Mouse (Mus musculus) cerebellum, adult 2 months (tissue): ENCODE data around the gene Ahcyl2. TPM values are rescaled to one million over a fixed set of nuclear protein-coding genes. Genes with fewer than 3 reads are reported as not detected.

Source experiments
- DNase-seq, 2 experiments: peaks; one replicate each; pipeline ENCODE4 v3.0.0; 2021
- H3K27ac ChIP-seq: fragments of 200-500 bp; 2 replicates; pipeline ENCODE4 v1.5.1; 2012; ENCODE audit warnings: low read length, control low read depth, inconsistent platforms; ENCODE audit not compliant: insufficient read depth
- H3K27me3 ChIP-seq: fragments of 200-500 bp; 2 replicates; pipeline ENCODE4 v1.6.1; 2012; ENCODE audit warnings: inconsistent platforms, mild to moderate bottlenecking, low read length, moderate library complexity; ENCODE audit not compliant: control insufficient read depth, insufficient read depth
- H3K4me1 ChIP-seq: fragments of 200-500 bp; 2 replicates; pipeline ENCODE4 v1.6.1; 2011; ENCODE audit warnings: low read length; ENCODE audit not compliant: control insufficient read depth, insufficient read depth
- H3K4me3 ChIP-seq: fragments of 200-500 bp; replicated peaks from 2 replicates; pipeline ENCODE3; 2011; ENCODE audit warnings: mild to moderate bottlenecking, low read depth, low read length, control low read depth; ENCODE audit not compliant: insufficient read depth
- CTCF ChIP-seq: fragments of 200-500 bp; IDR thresholded peaks from 2 replicates; pipeline ENCODE4 v1.5.1; 2011; ENCODE audit warnings: low read depth, mild to moderate bottlenecking, control low read depth, low read length, moderate library complexity, borderline replicate concordance; ENCODE audit not compliant: insufficient read depth
- POLR2A ChIP-seq: fragments of 200-500 bp; IDR thresholded peaks from 2 replicates; pipeline ENCODE4 v1.6.1; 2011; ENCODE audit warnings: low read length, control low read depth, borderline replicate concordance; ENCODE audit not compliant: insufficient read depth
- WGBS: fragments of 180-500 bp; shearing (Covaris S2); methylation state at CpG from one replicate; pipeline ENCODE4 v1.1.7; 2018; 5-methylcytosine and 5-hydroxymethylcytosine counted together
- polyA plus RNA-seq: library from polyadenylated mRNA; depleted of rRNA; stranded (reverse); fragments of >200 nt; gene quantifications from 2 replicates; pipeline ENCODE4 v1.2.3, GENCODE M21; 2012

The Ahcyl2 gene
- polyA plus RNA-seq, 1 experiment: 123 TPM

GRCm38 (mm10) chr6:29774161-29774560, 6.3 kb downstream of the Ahcyl2 start:
- Histone ChIP-seq H3K27ac (no peak overlapping the region), H3K27me3 (no peaks in the 10 kb centered on the region), H3K4me1 (peaks cover 8% of the 10 kb centered on the region), H3K4me3 (no peak overlapping the region)
- WGBS: 83% methylated on average over 1 of the region's 1 CpGs
- TF ChIP-seq POLR2A (no peak), CTCF (no peak)
- DNase-seq: no peak

GRCm38 (mm10) chr6:29775609-29776008, 7.8 kb downstream of the Ahcyl2 start:
- Histone ChIP-seq H3K27me3 (no peaks in the 10 kb centered on the region), H3K27ac (no peak overlapping the region), H3K4me3 (no peak overlapping the region), H3K4me1 (peaks cover 5% of the 10 kb centered on the region)
- DNase-seq: peak in 1 of 2 experiments; percentile 50
- TF ChIP-seq CTCF (no peak), POLR2A (no peak)
- 54% methylated on average over 1 of the region's 1 CpGs for WGBS

DNA sequence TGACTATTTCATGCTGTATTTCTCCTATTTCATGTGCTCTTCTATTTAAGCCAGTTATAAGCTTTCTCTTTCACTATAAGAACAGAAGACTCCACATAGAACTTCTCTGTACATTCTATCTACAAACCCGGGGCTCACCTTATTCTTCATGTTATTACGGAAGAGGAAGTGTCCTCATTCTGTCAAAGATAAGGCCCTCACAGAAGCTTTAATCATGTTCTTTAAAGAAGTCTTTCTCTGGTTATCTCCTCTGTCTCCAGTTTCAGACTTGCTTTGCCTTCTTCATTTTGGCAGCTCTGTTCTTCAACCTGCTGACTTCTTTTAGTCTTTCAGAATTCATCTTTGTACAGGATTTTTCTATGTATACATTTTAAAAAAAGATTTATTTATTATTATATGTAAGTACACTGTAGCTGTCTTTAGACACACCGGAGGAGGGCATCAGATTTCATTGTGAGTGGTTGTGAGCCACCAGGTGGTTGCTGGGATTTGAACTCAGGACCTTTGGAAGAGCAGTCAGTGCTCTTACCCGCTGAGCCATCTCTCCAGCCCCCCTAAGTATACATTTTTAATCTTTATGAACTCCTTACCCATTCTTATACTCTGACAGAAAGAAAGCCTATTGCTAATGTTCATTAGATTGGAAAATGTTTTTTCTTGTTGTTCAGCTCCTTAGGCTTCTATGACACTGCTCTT, 8.9 kb downstream of the Ahcyl2 start:
- 87% methylated on average over 4 of the region's 4 CpGs for WGBS
- Histone ChIP-seq H3K4me3 (no peak overlapping the region), H3K27ac (no peak overlapping the region), H3K4me1 (peaks cover 5% of the 10 kb centered on the region), H3K27me3 (no peaks in the 10 kb centered on the region)
- no peak for TF ChIP-seq CTCF
- no peak for TF ChIP-seq POLR2A
- no peak for DNase-seq

DNA sequence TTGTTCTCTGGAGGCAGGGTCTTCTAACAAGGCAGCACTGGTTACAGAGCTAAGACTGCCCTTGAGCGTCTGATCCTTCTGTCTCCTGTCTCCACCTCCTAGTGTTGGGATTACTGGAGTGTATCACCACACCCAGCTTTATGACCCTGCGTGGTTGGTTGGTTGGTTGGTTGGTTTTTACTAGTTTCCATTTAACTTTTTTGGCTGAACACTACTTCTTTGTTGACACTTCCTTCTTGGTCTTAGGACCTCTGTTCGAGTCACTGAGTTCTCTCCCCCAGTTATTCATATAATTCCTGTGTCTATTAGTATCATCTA, 9.4 kb downstream of the Ahcyl2 start:
- TF ChIP-seq CTCF (no peak), POLR2A (no peak)
- H3K27ac ChIP-seq: no peak overlapping the region
- DNase-seq: no peak
- peaks cover 5% of the 10 kb centered on the region for H3K4me1 ChIP-seq
- no peak overlapping the region for H3K4me3 ChIP-seq
- 81% methylated on average over 3 of the region's 3 CpGs for WGBS
- no peaks in the 10 kb centered on the region for H3K27me3 ChIP-seq

- H3K4me3 ChIP-seq: no peak overlapping the region
- H3K27me3 ChIP-seq: no peaks in the 10 kb centered on the region
- no peak for TF ChIP-seq POLR2A
- no peak for TF ChIP-seq CTCF
- no peak for DNase-seq
- H3K4me1 ChIP-seq: peaks cover 5% of the 10 kb centered on the region
- H3K27ac ChIP-seq: no peak overlapping the region
These were observed 12.3 kb downstream of the Ahcyl2 start for GRCm38 (mm10) chr6:29780082-29780481.

GRCm38 (mm10) chr6:29780571-29780970, 12.8 kb downstream of the Ahcyl2 start:
- H3K4me1 ChIP-seq: peaks cover 4% of the 10 kb centered on the region
- no peak overlapping the region for H3K27ac ChIP-seq
- DNase-seq: no peak
- H3K27me3 ChIP-seq: no peaks in the 10 kb centered on the region
- H3K4me3 ChIP-seq: no peak overlapping the region
- 91% methylated on average over 2 of the region's 2 CpGs for WGBS
- TF ChIP-seq CTCF (no peak), POLR2A (no peak)

- Histone ChIP-seq H3K27ac (no peak overlapping the region), H3K4me3 (no peak overlapping the region), H3K27me3 (no peaks in the 10 kb centered on the region), H3K4me1 (no peaks in the 10 kb centered on the region)
- no peak for DNase-seq
- TF ChIP-seq CTCF (no peak), POLR2A (no peak)
- 92% methylated on average over 1 of the region's 1 CpGs for WGBS
These were observed 14.4 kb downstream of the Ahcyl2 start for GRCm38 (mm10) chr6:29782239-29782638.

GRCm38 (mm10) chr6:29783960-29784359, 16.1 kb downstream of the Ahcyl2 start:
- H3K4me1 ChIP-seq: no peaks in the 10 kb centered on the region
- no peak overlapping the region for H3K27ac ChIP-seq
- H3K27me3 ChIP-seq: no peaks in the 10 kb centered on the region
- H3K4me3 ChIP-seq: no peak overlapping the region
- no peak for DNase-seq
- TF ChIP-seq POLR2A: no peak
- no peak for TF ChIP-seq CTCF
- 89% methylated on average over 6 of the region's 6 CpGs for WGBS
